Mouse (Mus musculus): Measurements from ENCODE around the gene Gm3435. TPM values are rescaled to one million over a fixed set of nuclear protein-coding genes. Genes with fewer than 3 reads are reported as not detected.

The Gm3435 gene
- 4.2 TPM for polyA plus RNA-seq (2015; fragmentation: Illumina TruSeq; extraction: RNeasy Lipid Tissue Mini Kit (QIAGEN cat#74804); ENCODE audit: insufficient read depth, low read depth, low replicate concordance)

DNA sequence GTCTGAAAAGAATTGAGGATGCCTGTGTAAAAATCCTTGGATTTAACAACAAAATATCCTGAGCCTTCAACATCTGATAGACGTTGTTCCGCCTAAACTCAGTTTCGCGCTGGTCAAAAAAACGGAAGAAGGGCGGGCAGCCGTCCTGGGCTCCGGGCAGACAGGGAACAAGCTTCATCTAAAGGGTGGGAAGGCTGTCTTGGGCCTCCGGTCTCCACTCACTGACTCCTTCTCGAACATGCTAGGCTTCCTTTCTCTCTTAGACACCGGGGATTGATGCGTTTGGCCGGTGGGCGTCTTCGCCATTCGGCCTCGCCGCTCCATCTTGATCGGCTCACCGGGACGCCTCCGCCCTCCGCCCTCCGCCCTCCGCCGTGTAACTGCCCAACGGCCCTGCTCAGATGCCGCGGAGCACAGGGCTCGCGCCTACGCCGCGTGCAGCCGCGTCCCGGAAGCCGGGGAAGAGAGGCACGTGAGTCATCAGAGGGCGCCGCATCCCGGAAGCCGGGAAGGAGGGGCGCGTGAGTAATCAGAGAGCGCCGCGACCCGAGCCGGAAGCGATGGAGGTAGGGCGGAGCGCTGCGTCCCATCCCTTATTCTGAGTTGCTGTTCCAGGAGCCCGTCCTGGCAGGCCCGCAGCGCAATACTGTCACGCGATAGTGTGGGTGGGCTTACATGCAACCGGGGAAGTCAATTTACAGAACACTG is at the start of gene Gm3435:
TSS of gene Gm3435 (plus strand) at position 471 of the 708 bp plus-strand sequence.

DNA sequence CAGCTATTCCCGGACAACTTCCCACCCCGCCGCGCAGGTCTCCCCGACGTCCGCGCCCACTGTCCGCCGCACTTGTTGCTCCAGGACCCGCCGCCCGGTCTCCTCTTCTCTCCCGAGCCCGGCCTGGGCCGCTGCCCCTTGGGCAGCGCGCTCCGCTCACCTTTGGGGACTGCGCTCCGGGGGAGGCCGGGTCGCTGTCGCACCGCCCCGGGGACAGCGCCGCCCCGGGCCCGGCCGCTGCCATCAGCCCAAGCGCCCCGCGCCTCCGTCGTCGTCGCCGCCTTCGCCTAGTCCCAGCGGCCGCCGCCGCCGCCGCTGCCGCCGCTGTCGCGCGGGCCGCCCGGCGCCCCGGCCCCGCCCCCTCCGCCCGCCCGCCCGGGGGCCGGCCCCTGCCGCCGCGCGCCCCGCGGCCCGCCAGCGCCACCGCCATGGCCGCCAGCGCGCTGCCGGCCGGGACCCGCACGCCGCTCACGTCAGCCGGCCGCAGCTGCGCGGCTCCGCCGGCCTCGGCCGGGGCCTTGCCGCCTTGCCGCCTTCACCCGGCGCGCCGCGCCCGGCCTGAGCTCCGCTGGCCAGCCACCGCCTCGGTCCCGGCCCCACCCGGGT is 48.9 kb upstream of the Gm3435 start, which contains the start of gene Phf10:
TSS of gene Phf10 (minus strand) at position 323 of the 606 bp plus-strand sequence.

DNA sequence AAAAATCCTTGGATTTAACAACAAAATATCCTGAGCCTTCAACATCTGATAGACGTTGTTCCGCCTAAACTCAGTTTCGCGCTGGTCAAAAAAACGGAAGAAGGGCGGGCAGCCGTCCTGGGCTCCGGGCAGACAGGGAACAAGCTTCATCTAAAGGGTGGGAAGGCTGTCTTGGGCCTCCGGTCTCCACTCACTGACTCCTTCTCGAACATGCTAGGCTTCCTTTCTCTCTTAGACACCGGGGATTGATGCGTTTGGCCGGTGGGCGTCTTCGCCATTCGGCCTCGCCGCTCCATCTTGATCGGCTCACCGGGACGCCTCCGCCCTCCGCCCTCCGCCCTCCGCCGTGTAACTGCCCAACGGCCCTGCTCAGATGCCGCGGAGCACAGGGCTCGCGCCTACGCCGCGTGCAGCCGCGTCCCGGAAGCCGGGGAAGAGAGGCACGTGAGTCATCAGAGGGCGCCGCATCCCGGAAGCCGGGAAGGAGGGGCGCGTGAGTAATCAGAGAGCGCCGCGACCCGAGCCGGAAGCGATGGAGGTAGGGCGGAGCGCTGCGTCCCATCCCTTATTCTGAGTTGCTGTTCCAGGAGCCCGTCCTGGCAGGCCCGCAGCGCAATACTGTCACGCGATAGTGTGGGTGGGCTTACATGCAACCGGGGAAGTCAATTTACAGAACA is 31.5 kb upstream of the Gm3435 start, which contains the start of the genes 9030025P20Rik and Gm3417:
TSS of gene 9030025P20Rik (plus strand) at position 107 of the 677 bp plus-strand sequence.
TSS of gene Gm3417 (minus strand) at position 429 of the 677 bp plus-strand sequence.

DNA sequence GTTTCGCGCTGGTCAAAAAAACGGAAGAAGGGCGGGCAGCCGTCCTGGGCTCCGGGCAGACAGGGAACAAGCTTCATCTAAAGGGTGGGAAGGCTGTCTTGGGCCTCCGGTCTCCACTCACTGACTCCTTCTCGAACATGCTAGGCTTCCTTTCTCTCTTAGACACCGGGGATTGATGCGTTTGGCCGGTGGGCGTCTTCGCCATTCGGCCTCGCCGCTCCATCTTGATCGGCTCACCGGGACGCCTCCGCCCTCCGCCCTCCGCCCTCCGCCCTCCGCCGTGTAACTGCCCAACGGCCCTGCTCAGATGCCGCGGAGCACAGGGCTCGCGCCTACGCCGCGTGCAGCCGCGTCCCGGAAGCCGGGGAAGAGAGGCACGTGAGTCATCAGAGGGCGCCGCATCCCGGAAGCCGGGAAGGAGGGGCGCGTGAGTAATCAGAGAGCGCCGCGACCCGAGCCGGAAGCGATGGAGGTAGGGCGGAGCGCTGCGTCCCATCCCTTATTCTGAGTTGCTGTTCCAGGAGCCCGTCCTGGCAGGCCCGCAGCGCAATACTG is 31.3 kb downstream of the Gm3435 start, which contains the start of the genes Ermard, Tcte3 and Gm3448:
TSS of gene Ermard (plus strand) at position 34 of the 555 bp plus-strand sequence.
TSS of gene Tcte3 (minus strand) at position 314 of the 555 bp plus-strand sequence.
TSS of gene Gm3448 (minus strand) at position 363 of the 555 bp plus-strand sequence.

Other genes starting within 250 kb of the Gm3435 start
- not detected for gene Wdr27, start 67.0 kb upstream of the Gm3435 start, polyA plus RNA-seq (2015; fragmentation: Illumina TruSeq; extraction: RNeasy Lipid Tissue Mini Kit (QIAGEN cat#74804); ENCODE audit: insufficient read depth, low read depth, low replicate concordance)
- gene 1600012H06Rik, start 67.0 kb upstream of the Gm3435 start, polyA plus RNA-seq (2015; fragmentation: Illumina TruSeq; extraction: RNeasy Lipid Tissue Mini Kit (QIAGEN cat#74804); ENCODE audit: insufficient read depth, low read depth, low replicate concordance) = 7.4 TPM
- gene Phf10, start 48.9 kb upstream of the Gm3435 start, polyA plus RNA-seq (2015; fragmentation: Illumina TruSeq; extraction: RNeasy Lipid Tissue Mini Kit (QIAGEN cat#74804); ENCODE audit: insufficient read depth, low read depth, low replicate concordance) = 34.1 TPM
- 3.9 TPM for gene 9030025P20Rik, start 31.7 kb upstream of the Gm3435 start, polyA plus RNA-seq (2015; fragmentation: Illumina TruSeq; extraction: RNeasy Lipid Tissue Mini Kit (QIAGEN cat#74804); ENCODE audit: insufficient read depth, low read depth, low replicate concordance)
- not detected for gene Gm3417, start 31.4 kb upstream of the Gm3435 start, polyA plus RNA-seq (2015; fragmentation: Illumina TruSeq; extraction: RNeasy Lipid Tissue Mini Kit (QIAGEN cat#74804); ENCODE audit: insufficient read depth, low read depth, low replicate concordance)
- 16.9 TPM for gene Ermard, start 31.0 kb downstream of the Gm3435 start, polyA plus RNA-seq (2015; fragmentation: Illumina TruSeq; extraction: RNeasy Lipid Tissue Mini Kit (QIAGEN cat#74804); ENCODE audit: insufficient read depth, low read depth, low replicate concordance)
- not detected for gene Tcte3, start 31.3 kb downstream of the Gm3435 start, polyA plus RNA-seq (2015; fragmentation: Illumina TruSeq; extraction: RNeasy Lipid Tissue Mini Kit (QIAGEN cat#74804); ENCODE audit: insufficient read depth, low read depth, low replicate concordance)
- 0.59 TPM for gene Gm3448, start 31.4 kb downstream of the Gm3435 start, polyA plus RNA-seq (2015; fragmentation: Illumina TruSeq; extraction: RNeasy Lipid Tissue Mini Kit (QIAGEN cat#74804); ENCODE audit: insufficient read depth, low read depth, low replicate concordance)

Data from pancreas, adult 10 weeks (tissue).